Mouse (Mus musculus): ENCODE data around the gene Nat8f1.
"Not testable (repeated sequence)": the region's sequence is repeated elsewhere in the genome, so short reads cannot be mapped to it uniquely, and the experiment has no call there.

The Nat8f1 gene

GRCm38 (mm10) chr6:85915539-85916513, at the start of gene Nat8f1:
Gene Nat8f1 (minus strand): TSS chr6:85915687.
- DNase-seq = peak; percentile 92

- peak; percentile 95 for DNase-seq
Measured at GRCm38 (mm10) chr6:85961101-85962091, 45.9 kb upstream of the Nat8f1 start, which contains the start of gene Dusp11. Gene Dusp11 (minus strand): TSS chr6:85961667.

- DNase-seq = no peak
Measured at GRCm38 (mm10) chr6:85957581-85957980, 42.1 kb upstream of the Nat8f1 start.

- DNase-seq = no peak
Measured at GRCm38 (mm10) chr6:85948549-85948948, 33.1 kb upstream of the Nat8f1 start.

DNA sequence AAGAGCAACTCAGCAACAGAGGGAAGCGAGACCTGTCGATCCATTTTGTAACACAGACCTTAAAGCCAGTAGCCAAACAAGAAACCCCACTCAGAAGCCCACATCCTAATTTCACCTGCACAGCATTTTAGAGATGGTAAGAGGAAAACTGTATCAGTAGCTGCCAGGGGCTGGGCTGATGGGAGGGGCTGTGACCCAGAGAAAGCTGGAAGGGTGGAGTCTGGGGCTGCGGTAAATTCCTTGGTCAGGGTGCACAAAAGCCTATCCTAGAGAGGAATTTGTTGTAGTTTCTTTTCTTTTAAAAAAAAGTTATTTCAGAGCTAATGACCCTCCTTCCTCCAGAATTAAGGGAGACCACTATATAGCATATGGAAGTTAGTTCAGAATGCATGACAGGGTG, 27.0 kb upstream of the Nat8f1 start:
- DNase-seq = no peak

- DNase-seq = no peak
Measured at GRCm38 (mm10) chr6:85938701-85939100, 23.2 kb upstream of the Nat8f1 start.

DNA sequence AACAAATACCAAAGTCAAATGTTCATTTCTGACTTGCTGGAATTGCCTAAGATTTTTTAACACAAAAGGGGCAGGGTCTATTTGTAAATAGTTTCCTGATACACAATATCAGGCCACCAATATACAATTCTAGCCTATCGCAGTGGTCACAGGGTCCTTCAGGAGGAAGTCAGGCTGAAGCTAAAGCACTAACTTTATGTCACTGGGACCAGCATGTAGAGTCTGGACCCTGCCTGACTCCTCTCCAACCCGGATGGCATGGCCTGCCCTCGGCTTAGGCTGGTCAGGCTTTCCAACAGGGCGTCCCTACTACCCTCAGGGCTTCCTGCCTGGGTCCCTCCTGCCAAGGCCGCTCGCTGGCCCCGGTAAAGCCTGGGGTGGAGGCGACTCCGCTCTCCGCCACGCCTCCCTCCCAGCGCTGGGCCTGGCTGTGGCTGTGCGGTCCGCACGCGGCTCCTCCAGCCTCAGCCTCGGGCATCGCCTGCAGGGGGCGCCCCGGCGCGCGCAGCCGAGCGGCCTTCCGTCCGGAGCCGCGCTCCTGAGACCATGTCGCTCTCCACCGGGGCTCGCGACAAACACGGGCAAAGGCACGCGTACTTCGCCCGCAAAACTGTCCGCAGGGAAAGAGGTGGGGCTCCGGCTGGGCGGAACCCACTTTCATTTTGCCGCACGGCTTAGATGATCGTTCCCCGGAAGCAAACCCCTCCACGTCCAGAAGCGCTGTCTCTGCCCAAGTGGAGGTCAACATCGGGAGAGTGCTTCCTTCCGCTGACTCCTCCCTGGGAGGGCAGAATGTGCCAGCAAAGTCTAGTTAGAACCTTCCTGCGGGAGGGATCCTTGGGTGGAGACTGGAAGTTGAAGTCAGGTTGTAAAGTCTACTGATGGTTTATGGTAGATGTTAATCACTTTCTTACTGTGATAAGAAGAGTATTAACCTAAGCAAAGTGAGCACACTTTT, 21.3 kb upstream of the Nat8f1 start:
- DNase-seq = peak; percentile 87

GRCm38 (mm10) chr6:85935646-85936045, 20.2 kb upstream of the Nat8f1 start:
- no peak for DNase-seq

DNA sequence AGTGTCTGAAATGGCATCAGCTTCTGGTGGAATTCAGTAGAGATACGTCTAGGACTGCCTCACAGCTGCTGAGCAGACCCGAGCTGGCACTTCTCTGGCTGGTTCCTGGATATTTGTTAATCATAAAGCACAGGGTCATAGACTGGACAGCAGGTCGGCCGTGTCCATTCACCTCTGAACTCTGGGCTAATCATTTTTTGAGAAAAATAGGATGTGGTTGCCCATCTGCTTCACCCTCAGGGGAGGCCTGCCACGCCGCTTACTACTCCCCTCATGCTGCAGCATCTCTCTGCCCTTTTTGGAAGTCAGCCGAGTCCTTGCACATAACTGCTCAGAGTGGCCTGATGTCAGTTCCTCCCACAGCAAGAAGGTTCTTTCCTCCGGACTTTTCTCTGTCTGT, 18.6 kb upstream of the Nat8f1 start:
- DNase-seq = peak; percentile 67

GRCm38 (mm10) chr6:85929312-85929711, 13.8 kb upstream of the Nat8f1 start:
- no peak for DNase-seq

GRCm38 (mm10) chr6:85927476-85928464, 12.3 kb upstream of the Nat8f1 start:
- DNase-seq = peak; percentile 50

GRCm38 (mm10) chr6:85926709-85927108, 11.2 kb upstream of the Nat8f1 start:
- DNase-seq = no peak

GRCm38 (mm10) chr6:85923643-85924042, 8.2 kb upstream of the Nat8f1 start:
- no peak for DNase-seq

- DNase-seq = no peak
Measured at GRCm38 (mm10) chr6:85919401-85919800, 3.9 kb upstream of the Nat8f1 start.

DNA sequence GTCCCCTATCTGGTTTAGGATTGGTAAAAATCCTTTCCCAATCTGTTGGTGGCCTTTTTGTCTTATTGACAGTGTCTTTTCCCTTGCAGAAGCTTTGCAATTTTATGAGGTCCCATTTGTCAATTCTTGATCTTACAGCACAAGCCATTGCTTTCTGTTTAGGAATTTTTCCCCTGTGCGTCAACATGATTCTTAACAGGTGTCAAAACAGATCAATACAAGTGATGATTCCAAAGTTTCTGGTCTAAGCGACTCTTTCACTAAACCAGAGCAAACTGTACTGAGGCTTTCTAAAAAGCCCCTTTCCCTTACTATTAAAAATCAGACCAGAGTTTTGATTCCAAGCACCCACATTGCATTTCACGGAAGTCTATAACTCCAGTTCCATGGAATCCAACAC, 2.9 kb upstream of the Nat8f1 start:
- not testable (repeated sequence) for DNase-seq

DNA sequence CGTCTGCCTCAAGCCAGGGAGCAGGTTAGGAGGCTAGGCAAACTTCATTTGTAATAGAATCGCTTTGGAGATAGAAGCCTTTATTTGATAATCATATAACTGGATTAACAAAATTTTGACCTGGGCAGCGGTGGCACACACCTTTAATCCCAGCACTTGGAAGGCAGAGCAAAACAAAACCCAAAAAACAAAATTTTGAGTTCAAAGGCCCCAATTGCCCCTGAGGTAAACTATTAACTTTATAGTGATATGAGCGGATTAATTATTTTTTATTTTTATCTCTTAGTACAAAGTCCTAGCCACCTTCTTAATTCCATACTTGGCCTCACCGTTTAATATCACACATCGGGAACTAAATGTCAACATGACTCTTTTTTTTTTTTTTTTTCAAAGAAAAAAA, 1.1 kb upstream of the Nat8f1 start:
- no peak for DNase-seq

DNA sequence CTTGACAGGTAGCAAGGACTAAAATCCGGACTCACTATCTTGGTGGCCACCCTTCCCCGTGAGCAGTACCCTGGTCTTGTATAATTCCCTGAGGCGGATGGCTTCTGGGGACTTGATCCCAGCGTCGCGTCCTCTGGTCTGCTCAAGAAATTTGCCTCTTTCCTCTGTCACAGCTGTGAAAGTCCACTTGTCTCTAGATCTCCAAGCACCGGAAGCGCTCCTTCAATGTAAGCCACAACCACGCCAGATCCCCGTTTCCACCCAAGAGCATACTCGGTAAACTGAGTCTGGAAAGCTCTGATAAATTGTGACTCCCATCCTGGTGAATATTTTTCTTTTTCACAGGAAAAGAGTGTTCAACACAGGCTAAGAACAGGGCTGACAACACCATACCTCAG, 347 bp downstream of the Nat8f1 start:
- peak; percentile 40 for DNase-seq

GRCm38 (mm10) chr6:85911587-85911986, 3.9 kb downstream of the Nat8f1 start, which contains the start of gene Tprkb:
Gene Tprkb (plus strand): TSS chr6:85911865.
- peak; percentile 56 for DNase-seq

GRCm38 (mm10) chr6:85909704-85910103, 5.8 kb downstream of the Nat8f1 start:
- DNase-seq = no peak

- DNase-seq = peak; percentile 35
Measured at GRCm38 (mm10) chr6:85908341-85908740, 7.1 kb downstream of the Nat8f1 start.
